Mouse (Mus musculus) embryo, embryonic 11 days (tissue): ENCODE results near the gene Ntm.

ENCODE experiments used
- DNase-seq: peaks from one replicate; pipeline ENCODE4 v3.0.0-alpha.2; 2015

Gene Ntm

DNA sequence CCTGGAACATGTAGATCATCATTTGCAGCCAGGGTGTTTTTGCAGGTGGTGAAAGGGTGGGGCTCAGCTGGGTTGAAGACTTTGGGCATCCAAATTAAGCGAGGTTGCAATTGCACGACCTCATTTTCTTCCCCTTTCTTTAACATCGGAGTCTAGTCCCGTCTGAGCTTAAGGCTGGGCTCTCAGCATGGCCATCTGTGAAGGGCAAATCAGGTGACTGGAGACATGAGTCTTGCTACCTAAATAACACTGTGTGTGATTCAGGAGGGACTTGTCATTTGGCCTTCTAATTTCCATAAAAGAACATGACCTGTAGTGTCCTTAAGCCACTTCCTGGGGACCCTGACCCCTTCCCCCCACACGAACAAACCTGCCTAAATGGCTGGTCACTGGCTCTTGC lies 394.4 kb downstream of the Ntm start:
- no peak for DNase-seq

DNA sequence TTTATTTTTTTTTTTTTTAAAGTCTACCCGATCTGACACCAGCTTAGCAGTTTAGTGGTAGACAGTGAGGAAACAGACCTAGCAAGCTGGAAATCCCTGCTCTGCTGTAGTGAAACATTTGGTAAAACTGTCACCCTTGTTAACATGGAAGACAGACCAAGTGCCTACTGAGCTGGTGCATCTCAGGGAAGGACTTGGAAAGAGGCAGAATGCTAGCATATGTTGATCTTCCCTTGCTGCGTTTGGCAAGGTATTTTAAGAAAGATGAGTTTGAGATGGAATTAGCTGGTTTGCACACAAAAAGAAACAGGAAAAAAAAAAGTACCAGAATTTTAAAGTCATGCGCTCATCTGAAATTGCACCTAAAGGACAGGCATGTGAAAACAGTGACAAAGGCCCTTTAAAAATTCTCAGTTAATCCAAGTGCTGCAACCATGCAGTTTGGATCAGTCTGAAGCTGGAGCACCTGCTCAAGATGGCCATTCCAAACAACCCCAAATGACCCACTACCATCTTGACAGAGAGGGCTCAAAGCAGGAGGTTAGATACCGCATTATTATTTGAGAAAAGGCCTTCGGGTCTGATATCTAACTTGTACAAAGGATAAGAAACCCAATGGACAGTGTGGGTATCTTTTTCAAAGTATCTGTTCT lies 400.4 kb downstream of the Ntm start:
- DNase-seq = no peak

GRCm38 (mm10) chr9:29558915-29559314 lies 404.0 kb downstream of the Ntm start:
- no peak for DNase-seq

DNA sequence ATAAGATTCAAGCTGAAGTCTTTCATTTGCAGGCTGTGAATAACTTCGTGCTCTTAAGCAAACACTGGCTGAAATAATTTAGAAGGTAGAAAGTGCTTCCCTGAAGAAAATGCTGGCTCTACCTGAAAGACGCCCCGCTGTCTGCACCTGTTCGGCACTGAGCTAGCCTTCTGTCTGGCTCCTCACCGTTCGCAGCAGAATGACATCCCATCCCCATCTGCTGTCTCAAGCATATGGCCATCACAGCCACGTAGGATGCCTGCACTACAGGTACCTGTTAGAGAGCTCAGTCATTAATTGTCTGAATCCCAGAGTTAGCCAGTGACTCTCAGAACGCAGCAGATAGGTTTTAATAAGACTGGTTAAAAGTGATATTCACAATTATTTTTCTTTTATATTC lies 412.4 kb downstream of the Ntm start:
- no peak for DNase-seq

- no peak for DNase-seq
Observed at GRCm38 (mm10) chr9:29550107-29550506, 412.8 kb downstream of the Ntm start.

GRCm38 (mm10) chr9:29536415-29536814 lies 426.5 kb downstream of the Ntm start:
- DNase-seq = no peak

GRCm38 (mm10) chr9:29534773-29535172 lies 428.2 kb downstream of the Ntm start:
- no peak for DNase-seq

DNA sequence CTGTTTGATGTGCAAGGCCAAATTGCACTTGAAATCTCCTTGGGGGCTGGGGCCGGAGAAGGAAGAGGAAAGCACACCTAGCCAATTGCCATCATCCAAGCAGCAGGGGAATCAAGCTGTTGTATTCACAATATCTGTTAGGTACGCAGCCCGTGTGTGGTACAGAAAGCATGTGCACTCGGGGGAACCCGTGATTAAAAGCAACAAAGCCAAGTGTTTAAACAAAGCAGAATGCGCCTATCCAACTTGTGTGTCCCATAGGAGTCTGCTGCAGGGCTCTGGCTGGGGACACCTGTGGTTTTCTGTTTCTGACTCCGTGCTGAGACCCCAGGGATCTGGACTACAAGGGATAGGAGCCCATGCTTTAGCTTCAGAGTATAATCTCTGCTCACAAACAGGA lies 428.6 kb downstream of the Ntm start:
- DNase-seq = no peak

GRCm38 (mm10) chr9:29533556-29533955 lies 429.4 kb downstream of the Ntm start:
- no peak for DNase-seq

DNA sequence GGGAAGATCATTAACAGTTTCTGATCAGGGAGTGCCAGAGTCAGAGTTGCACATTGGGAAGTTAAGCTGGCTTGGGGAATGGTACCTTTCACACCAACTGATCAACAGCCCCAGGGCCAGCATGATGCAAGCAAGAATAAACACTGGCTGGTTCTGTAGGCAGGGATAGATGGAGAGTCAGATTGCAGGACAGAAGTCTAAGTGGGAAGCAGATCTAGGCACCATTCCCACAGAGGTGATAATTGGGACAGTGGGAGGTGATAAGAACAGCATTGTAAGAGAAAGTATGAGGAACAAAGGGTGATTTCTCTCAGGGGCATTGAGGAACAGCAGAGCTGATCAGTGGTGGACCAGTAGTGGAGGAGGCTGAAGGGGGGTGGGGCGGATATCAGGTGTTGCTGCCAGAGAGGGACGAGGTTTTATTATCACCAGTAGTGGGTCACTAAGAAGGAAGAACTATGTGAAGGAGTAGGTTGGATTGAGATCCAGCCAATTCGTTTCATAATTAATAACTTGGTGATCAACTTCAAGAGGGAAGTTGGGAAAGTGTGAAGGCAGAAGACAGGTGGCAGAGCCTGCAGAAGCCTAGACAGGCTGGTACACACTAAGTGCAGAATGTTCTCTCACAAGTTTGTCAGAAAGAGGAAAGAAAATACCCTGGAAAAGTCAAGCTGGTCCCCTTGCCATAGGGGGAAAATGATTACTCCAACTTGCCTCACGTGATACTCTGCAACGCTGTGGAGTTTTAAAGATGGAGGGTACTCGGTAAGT lies 431.6 kb downstream of the Ntm start:
- DNase-seq = no peak

DNA sequence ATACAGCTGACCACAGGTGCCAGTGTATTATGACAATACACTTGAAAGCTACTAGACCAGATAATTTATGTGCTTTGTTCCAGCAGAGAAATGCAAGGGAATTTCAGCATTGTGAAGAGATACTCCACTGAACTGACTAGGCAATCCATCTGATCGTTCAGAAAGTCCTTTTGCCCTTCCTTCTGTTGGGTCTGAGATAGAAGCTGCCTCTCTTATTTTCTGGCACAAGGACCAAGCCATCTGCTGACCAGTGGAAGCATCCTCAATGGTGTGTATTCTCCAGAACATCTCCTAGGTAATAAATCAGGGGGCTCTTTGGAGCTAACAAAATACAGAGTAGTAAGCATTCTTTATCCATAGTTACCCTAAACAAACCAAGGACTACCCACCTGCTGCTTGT lies 438.8 kb downstream of the Ntm start:
- no peak for DNase-seq

GRCm38 (mm10) chr9:29523221-29523620 lies 439.7 kb downstream of the Ntm start:
- no peak for DNase-seq

- no peak for DNase-seq
Observed at GRCm38 (mm10) chr9:29519181-29519580, 443.8 kb downstream of the Ntm start.

DNA sequence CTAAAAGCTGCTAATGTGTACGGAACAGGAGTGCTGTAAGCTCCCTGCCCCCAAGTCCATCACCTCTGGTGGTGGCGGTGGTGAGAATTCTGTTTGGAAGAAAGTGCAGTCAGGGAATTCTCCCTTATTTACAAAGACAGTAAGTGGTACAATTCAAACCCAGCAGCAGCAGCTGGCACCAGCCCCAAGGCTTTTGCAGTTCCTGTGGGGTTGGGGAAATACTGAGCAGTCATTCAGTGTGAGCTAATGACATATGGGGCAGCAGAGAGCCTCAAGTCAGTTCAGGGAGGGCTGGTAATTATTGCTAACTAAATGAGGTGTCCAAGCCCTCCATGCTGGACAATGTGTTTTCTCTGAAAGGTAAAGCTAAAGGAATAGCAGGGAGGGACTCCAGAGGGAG lies 446.3 kb downstream of the Ntm start:
- DNase-seq = no peak

DNA sequence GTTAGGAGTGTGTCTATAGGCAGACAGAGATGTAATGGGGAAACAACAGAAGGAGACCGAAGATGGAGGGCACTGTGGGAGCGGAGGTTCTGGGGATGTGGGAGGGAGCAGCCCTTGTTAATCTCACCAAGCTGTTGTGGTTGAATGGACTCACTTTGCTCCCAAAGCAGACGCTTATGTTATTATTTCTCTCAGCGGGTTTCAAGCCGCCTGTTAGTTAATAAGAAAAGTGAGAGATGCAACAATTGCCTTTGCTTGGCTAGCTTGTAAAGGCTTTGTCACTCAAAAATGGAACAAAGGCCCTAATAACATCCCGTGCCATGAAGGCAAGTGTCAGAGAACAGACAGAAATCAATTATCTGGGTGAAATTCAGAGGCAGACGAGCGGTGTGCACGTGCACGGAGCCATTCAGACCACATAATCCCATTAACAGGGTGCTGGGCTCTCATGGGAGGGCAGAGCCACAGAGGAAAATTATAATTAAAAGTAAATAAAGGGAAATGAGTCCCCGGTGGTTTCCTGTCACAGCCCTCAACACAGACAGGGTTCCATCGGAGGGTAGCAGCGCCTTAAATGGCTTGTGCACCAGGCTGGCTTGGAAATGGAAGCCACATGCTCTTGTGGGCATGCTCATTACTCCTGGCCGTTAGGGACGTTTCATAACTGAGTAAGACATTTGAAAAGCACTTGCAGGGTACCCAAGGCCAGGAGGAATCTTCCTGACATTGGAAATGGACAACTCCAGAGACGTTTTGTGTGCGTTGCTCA lies 448.2 kb downstream of the Ntm start:
- DNase-seq = no peak

DNA sequence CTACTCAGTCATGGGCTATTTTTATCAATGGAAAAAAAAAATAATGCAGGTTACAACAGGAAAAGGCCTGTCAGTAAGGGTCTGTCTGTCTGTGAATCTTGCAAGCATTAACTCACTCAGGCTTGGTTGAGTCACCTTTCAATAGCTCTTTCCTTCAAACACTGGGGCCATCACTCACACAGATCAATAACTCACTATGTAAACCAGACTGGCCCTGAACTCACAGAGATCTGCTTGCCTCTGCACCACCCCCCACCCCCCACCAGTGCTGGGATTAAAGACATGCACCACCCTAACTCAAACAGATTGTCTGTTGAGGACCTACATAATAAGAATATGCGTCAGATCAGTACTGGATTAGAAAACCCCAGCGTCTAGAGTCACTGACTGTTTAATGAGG lies 466.9 kb downstream of the Ntm start:
- no peak for DNase-seq

GRCm38 (mm10) chr9:29482272-29482671 lies 480.7 kb downstream of the Ntm start:
- no peak for DNase-seq

GRCm38 (mm10) chr9:29479051-29479450 lies 483.9 kb downstream of the Ntm start:
- DNase-seq = no peak

GRCm38 (mm10) chr9:29477219-29477618 lies 485.7 kb downstream of the Ntm start:
- DNase-seq = peak; percentile 41

DNA sequence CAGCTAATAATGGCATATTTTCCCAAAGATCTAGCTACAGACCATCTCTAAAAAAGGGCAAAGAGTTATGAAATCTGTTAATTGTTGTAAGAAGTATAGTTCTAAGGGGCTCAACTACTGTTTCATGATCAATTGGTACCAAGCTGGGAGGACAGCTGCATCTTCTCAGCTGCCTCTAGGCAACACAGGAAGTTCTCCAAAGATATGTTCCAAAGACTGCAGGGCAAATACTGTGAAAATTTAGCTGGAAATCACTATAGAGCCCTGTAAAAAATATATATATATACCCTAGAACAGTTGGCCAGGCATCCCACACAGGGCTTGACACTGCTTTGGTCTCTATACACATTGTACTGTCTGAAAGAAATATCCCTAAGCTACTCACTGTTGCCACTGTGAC lies 489.5 kb downstream of the Ntm start:
- no peak for DNase-seq

GRCm38 (mm10) chr9:29472226-29472625 lies 490.7 kb downstream of the Ntm start:
- DNase-seq = no peak

DNA sequence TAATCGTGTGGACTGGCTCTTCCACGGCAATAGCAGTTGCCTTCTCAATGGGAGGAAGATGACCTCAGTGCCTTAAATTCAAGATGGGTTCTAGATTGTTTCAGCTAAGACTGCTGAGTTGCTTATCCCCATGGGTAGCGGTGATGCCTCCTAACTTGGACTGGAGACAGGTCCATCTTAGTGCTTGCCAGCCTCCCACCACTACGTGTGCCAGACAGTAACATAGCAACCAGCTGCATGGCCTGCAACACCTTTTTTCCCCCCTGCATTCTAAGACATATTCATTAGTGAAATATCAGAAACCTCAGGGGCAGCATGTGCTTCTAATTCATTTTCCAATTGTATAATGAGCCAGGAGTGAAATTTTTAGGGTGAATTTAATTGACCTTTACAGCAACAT lies 498.2 kb downstream of the Ntm start:
- DNase-seq = no peak

DNA sequence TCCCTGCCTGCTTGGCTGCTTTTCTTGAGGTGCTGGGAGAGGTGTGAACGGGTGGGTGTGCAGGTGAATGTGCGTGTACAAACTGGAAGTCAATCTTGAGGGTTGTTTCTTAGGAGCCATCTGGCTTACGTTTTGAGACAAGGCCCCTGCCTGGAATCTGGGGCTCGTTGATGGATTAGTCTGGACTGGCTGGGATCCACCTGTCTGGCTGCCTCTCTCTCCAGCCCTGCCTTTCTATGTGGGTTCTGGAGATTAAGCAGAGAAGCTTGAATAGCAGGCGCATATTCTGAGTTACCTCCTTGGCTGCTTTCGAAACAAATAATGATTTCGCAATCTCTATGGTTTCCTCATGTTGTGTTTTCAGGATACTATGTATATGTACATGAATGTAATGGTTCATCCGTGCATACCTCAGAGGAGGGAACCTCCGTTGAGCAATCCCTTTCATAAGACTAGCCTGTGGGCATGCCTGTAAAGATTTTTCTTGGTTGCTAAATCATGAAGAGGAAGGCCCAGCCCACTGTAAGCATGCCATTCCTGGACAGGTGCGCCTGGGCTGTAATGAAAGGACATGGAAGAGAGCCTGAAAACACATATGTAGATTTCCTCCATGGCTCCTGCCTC lies 499.9 kb downstream of the Ntm start:
- DNase-seq = no peak
